Mouse (Mus musculus): ENCODE data around the gene Olfr1052. TPM values are rescaled to one million over a fixed set of nuclear protein-coding genes. Genes with fewer than 3 reads are reported as not detected.

Olfr1052 gene
- polyA plus RNA-seq (2012; ENCODE audit: low replicate concordance) = not detected in 2 replicates

GRCm38 (mm10) chr2:86292155-86292554 lies at the start of gene Olfr1052:
Gene Olfr1052 (plus strand): TSS chr2:86292455.

GRCm38 (mm10) chr2:86258228-86258627 lies 34.0 kb upstream of the Olfr1052 start, which contains the start of gene Olfr1049:
Gene Olfr1049 (minus strand): TSS chr2:86258328.

DNA sequence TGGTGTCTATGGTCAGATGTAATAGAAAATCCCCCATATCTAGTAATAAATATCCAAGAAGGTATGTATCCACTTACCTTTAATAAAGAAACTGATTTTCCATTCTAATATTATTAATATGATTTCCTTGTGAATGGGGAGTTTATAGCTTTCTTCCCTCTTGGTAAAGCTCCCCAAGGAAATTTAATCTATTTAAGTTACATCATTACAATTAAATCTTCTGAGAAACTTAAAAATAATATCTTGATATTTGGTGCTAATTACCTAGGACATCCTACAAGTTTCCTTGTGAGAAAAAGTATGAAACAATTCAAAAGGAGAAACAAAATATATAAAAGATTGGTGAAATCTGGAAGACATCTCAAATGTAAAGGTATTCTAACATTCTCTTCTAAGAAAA lies 13.3 kb upstream of the Olfr1052 start, which contains the start of gene Olfr1051:
Gene Olfr1051, minus strand, starts transcription at position 101 of the 400 bp plus-strand sequence.

GRCm38 (mm10) chr2:86315184-86315583 lies 22.9 kb downstream of the Olfr1052 start, which contains the start of gene Olfr1053:
Gene Olfr1053 (minus strand): TSS chr2:86315284.

DNA sequence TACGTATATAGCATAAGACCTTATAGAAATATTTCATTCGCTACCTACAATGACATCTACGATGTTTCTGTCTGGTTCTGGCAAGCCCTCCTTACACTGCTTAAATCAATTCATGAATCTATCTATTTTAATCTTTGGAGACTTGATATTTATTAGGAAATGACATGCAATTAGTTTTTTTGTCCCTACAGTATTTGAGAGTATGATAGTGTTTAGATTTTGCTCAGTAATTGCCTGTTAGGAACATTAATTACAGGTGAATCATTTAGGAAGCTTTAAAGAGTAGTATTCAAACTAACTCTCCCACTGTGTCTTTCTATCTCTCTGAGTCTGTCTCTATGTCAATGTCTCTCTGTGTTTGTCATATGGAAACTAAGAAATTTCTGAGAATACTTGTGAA lies 43.1 kb downstream of the Olfr1052 start, which contains the start of gene Olfr1054:
Gene Olfr1054, minus strand, starts transcription at position 101 of the 400 bp plus-strand sequence.

Other genes starting within 250 kb of the Olfr1052 start
- not detected in 2 replicates for gene Olfr1034, start 246.6 kb upstream of the Olfr1052 start, polyA plus RNA-seq (2012; ENCODE audit: low replicate concordance)
- not detected in 2 replicates for gene Olfr1036, start 218.5 kb upstream of the Olfr1052 start, polyA plus RNA-seq (2012; ENCODE audit: low replicate concordance)
- gene Olfr1037, start 205.1 kb upstream of the Olfr1052 start, polyA plus RNA-seq (2012; ENCODE audit: low replicate concordance) = not detected in 2 replicates
- gene Olfr1039, start 156.5 kb upstream of the Olfr1052 start, polyA plus RNA-seq (2012; ENCODE audit: low replicate concordance) = not detected in 2 replicates
- not detected in 2 replicates for gene Olfr1040, start 145.7 kb upstream of the Olfr1052 start, polyA plus RNA-seq (2012; ENCODE audit: low replicate concordance)
- not detected in 2 replicates for gene Olfr1042, start 130.6 kb upstream of the Olfr1052 start, polyA plus RNA-seq (2012; ENCODE audit: low replicate concordance)
- 0.19 TPM in 1 of 2 replicates, not detected in the other for gene Olfr1043, start 124.9 kb upstream of the Olfr1052 start, polyA plus RNA-seq (2012; ENCODE audit: low replicate concordance)
- not detected in 2 replicates for gene Olfr1044, start 114.6 kb upstream of the Olfr1052 start, polyA plus RNA-seq (2012; ENCODE audit: low replicate concordance)
- not detected in 2 replicates for gene Olfr52, start 106.8 kb upstream of the Olfr1052 start, polyA plus RNA-seq (2012; ENCODE audit: low replicate concordance)
- not detected in 2 replicates for gene Olfr1045, start 89.4 kb upstream of the Olfr1052 start, polyA plus RNA-seq (2012; ENCODE audit: low replicate concordance)
- not detected in 2 replicates for gene Olfr1046, start 73.1 kb upstream of the Olfr1052 start, polyA plus RNA-seq (2012; ENCODE audit: low replicate concordance)
- gene Olfr1047, start 61.1 kb upstream of the Olfr1052 start, polyA plus RNA-seq (2012; ENCODE audit: low replicate concordance) = not detected in 2 replicates
- not detected in 2 replicates for gene Olfr1048, start 52.2 kb upstream of the Olfr1052 start, polyA plus RNA-seq (2012; ENCODE audit: low replicate concordance)
- gene Olfr1049, start 34.1 kb upstream of the Olfr1052 start, polyA plus RNA-seq (2012; ENCODE audit: low replicate concordance) = not detected in 2 replicates
- not detected in 2 replicates for gene Olfr1051, start 13.4 kb upstream of the Olfr1052 start, polyA plus RNA-seq (2012; ENCODE audit: low replicate concordance)
- not detected in 2 replicates for gene Olfr1053, start 22.8 kb downstream of the Olfr1052 start, polyA plus RNA-seq (2012; ENCODE audit: low replicate concordance)
- not detected in 2 replicates for gene Olfr1054, start 43.0 kb downstream of the Olfr1052 start, polyA plus RNA-seq (2012; ENCODE audit: low replicate concordance)
- gene Olfr1055, start 57.8 kb downstream of the Olfr1052 start, polyA plus RNA-seq (2012; ENCODE audit: low replicate concordance) = not detected in 2 replicates
- not detected in 2 replicates for gene Olfr1056, start 70.0 kb downstream of the Olfr1052 start, polyA plus RNA-seq (2012; ENCODE audit: low replicate concordance)
- not detected in 2 replicates for gene Olfr1057, start 85.9 kb downstream of the Olfr1052 start, polyA plus RNA-seq (2012; ENCODE audit: low replicate concordance)
- not detected in 2 replicates for gene Olfr1058, start 96.1 kb downstream of the Olfr1052 start, polyA plus RNA-seq (2012; ENCODE audit: low replicate concordance)
- gene Olfr1061, start 121.6 kb downstream of the Olfr1052 start, polyA plus RNA-seq (2012; ENCODE audit: low replicate concordance) = not detected in 2 replicates
- gene Olfr1062, start 134.3 kb downstream of the Olfr1052 start, polyA plus RNA-seq (2012; ENCODE audit: low replicate concordance) = not detected in 2 replicates
- gene Olfr1065, start 158.1 kb downstream of the Olfr1052 start, polyA plus RNA-seq (2012; ENCODE audit: low replicate concordance) = not detected in 2 replicates
- gene Olfr1066, start 163.8 kb downstream of the Olfr1052 start, polyA plus RNA-seq (2012; ENCODE audit: low replicate concordance) = not detected in 2 replicates
- not detected in 2 replicates for gene Olfr228, start 194.9 kb downstream of the Olfr1052 start, polyA plus RNA-seq (2012; ENCODE audit: low replicate concordance)
- not detected in 2 replicates for gene Olfr1076, start 216.0 kb downstream of the Olfr1052 start, polyA plus RNA-seq (2012; ENCODE audit: low replicate concordance)

Data from leukemia stem cell, adult 10-12 weeks (primary cell).